Mouse (Mus musculus) heart, adult 2 months (tissue): ENCODE measurements around the gene Bgn. TPM values are rescaled to one million over a fixed set of nuclear protein-coding genes. Genes with fewer than 3 reads are reported as not detected.

Experiments
- DNase-seq, 2 experiments: peaks; one replicate each; pipeline ENCODE4 v3.0.0; 2021
- H3K27ac ChIP-seq: fragments of 200-600 bp; 2 replicates; pipeline ENCODE4 v1.8.1; 2022
- H3K27me3 ChIP-seq: fragments of 200-500 bp; 2 replicates; pipeline ENCODE4 v1.6.1; 2012; ENCODE audit warnings: mild to moderate bottlenecking, low read length, inconsistent platforms, mixed read lengths; ENCODE audit not compliant: control insufficient read depth, insufficient read depth
- H3K36me3 ChIP-seq: fragments of 200-500 bp; 2 replicates; pipeline ENCODE4 v1.6.1; 2012; ENCODE audit warnings: low read length, inconsistent platforms; ENCODE audit not compliant: control insufficient read depth, insufficient read depth
- H3K4me1 ChIP-seq: fragments of 200-500 bp; 2 replicates; pipeline ENCODE4 v1.6.1; 2011; ENCODE audit warnings: low read length; ENCODE audit not compliant: control insufficient read depth, insufficient read depth
- H3K4me3 ChIP-seq: fragments of 200-600 bp; 2 replicates; pipeline ENCODE4 v1.8.1; 2022
- H3K79me2 ChIP-seq: fragments of 200-500 bp; replicated peaks from 2 replicates; pipeline ENCODE4 v1.6.1; 2012; ENCODE audit warnings: mild to moderate bottlenecking, inconsistent platforms, low read length, moderate library complexity, mixed read lengths; ENCODE audit not compliant: control insufficient read depth, insufficient read depth
- H3K9ac ChIP-seq: fragments of 200-500 bp; 2 replicates; pipeline ENCODE4 v1.6.1; 2012; ENCODE audit warnings: low read depth, mild to moderate bottlenecking, control low read depth, inconsistent platforms, low read length, mixed read lengths
- CTCF ChIP-seq: fragments of 200-600 bp; IDR thresholded peaks from 2 replicates; pipeline ENCODE4 v1.8.1; 2022; ENCODE audit warnings: antibody characterized with exemption, mild to moderate bottlenecking, moderate library complexity
- EP300 ChIP-seq: fragments of 200-500 bp; IDR thresholded peaks from 2 replicates; pipeline ENCODE4 v1.6.1; 2011; ENCODE audit warnings: low read depth, low read length, control low read depth; ENCODE audit not compliant: insufficient read depth
- POLR2A ChIP-seq: fragments of 200-500 bp; IDR thresholded peaks from 2 replicates; pipeline ENCODE4 v1.6.1; 2011; ENCODE audit warnings: mild to moderate bottlenecking, low read depth, low read length, control low read depth; ENCODE audit not compliant: insufficient read depth
- WGBS: fragments of 180-500 bp; shearing (Covaris S2); methylation state at CpG from one replicate; pipeline ENCODE4 v1.1.7; 2018; 5-methylcytosine and 5-hydroxymethylcytosine counted together
- intact Hi-C: fragments of 180-260 bp; cut with DNase I; formaldehyde crosslinking; loops from one replicate; pipeline ENCODE4 v1.15.1; 2025
- polyA plus RNA-seq: library from polyadenylated mRNA; depleted of rRNA; stranded (reverse); fragments of >200 nt; gene quantifications from 2 replicates; pipeline ENCODE4 v1.2.3, GENCODE M21; 2012
- total RNA-seq, 2 experiments: library from RNA; stranded (reverse); gene quantifications; 2 replicates each; pipeline ENCODE4 v1.2.3; 2021

The Bgn gene
- total and polyA plus RNA-seq, 3 experiments = 190 to 378 (median 202) TPM

GRCm38 (mm10) chrX:73465483-73466186, 17.8 kb upstream of the Bgn start:
- H3K27me3 ChIP-seq = no peaks in the 10 kb centered on the region
- H3K79me2 ChIP-seq = no peaks in the 10 kb centered on the region
- no peaks in the 10 kb centered on the region for H3K36me3 ChIP-seq
- 44% methylated on average over 9 of the region's 9 CpGs for WGBS
- H3K4me3 ChIP-seq = no peak overlapping the region
- H3K27ac ChIP-seq = peak overlapping the region; percentile 17; the same call in 1 of the 2 replicates
- intact Hi-C loops = no loop called here
- DNase-seq = peak; percentile 53 to 69
- peaks cover 4% of the 10 kb centered on the region; the same call in 1 of the 2 replicates for H3K4me1 ChIP-seq
- H3K9ac ChIP-seq = no peak overlapping the region
- no peak for TF ChIP-seq POLR2A
- TF ChIP-seq EP300 = no peak
- TF ChIP-seq CTCF = no peak

GRCm38 (mm10) chrX:73467446-73468241, 15.8 kb upstream of the Bgn start:
- 48% methylated on average over 5 of the region's 5 CpGs for WGBS

GRCm38 (mm10) chrX:73468330-73468729, 15.1 kb upstream of the Bgn start:
- no peaks in the 10 kb centered on the region for H3K36me3 ChIP-seq
- H3K79me2 ChIP-seq = no peaks in the 10 kb centered on the region
- no peaks in the 10 kb centered on the region for H3K27me3 ChIP-seq
- intact Hi-C loops = no loop called here
- H3K27ac ChIP-seq = no peak overlapping the region; the same call in none of the 2 replicates
- H3K9ac ChIP-seq = no peak overlapping the region
- H3K4me3 ChIP-seq = no peak overlapping the region
- TF ChIP-seq EP300 = no peak
- no peak for TF ChIP-seq CTCF
- no peak for TF ChIP-seq POLR2A
- H3K4me1 ChIP-seq = peaks cover 4% of the 10 kb centered on the region; the same call in 1 of the 2 replicates
- DNase-seq = no peak
- 58% methylated on average over 3 of the region's 3 CpGs for WGBS

More at GRCm38 (mm10) chrX:73467446-73468241, 15.8 kb upstream of the Bgn start:
- peaks cover 4% of the 10 kb centered on the region; the same call in 1 of the 2 replicates for H3K4me1 ChIP-seq
- H3K4me3 ChIP-seq = no peak overlapping the region
- no peaks in the 10 kb centered on the region for H3K36me3 ChIP-seq
- peak; percentile 55 for DNase-seq
- intact Hi-C loops = no loop called here
- peak overlapping the region; percentile 64 for H3K27ac ChIP-seq
- H3K27me3 ChIP-seq = no peaks in the 10 kb centered on the region
- H3K9ac ChIP-seq = no peak overlapping the region
- TF ChIP-seq POLR2A (no peak), CTCF (no peak)
- H3K79me2 ChIP-seq = no peaks in the 10 kb centered on the region

DNA sequence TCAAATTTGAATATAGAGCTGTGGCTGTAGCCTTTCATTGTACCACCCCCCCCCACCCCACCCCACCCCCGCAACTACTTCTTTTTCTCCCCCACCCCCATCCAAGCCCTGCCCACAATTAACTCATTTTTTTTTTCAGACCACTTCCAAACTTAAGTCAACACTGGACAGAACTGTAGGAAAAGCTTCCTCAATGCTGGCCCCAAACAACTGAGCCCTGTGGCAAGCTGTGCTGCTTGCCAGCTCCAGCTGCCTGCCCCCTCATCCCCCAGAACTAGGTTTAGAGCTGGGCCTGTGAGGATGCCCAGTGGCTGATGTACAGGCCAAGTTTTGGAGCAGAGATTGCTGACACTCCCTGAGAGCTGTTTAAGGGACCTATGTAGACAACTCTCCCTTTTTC, 14.7 kb upstream of the Bgn start:
- no peaks in the 10 kb centered on the region for H3K36me3 ChIP-seq
- no peak overlapping the region; the same call in 1 of the 2 replicates for H3K27ac ChIP-seq
- H3K9ac ChIP-seq = no peak overlapping the region
- H3K4me1 ChIP-seq = peaks cover 4% of the 10 kb centered on the region; the same call in 1 of the 2 replicates
- WGBS = 50% methylated on average over 1 of the region's 1 CpGs
- no peaks in the 10 kb centered on the region for H3K79me2 ChIP-seq
- no peaks in the 10 kb centered on the region for H3K27me3 ChIP-seq
- intact Hi-C loops = no loop called here
- no peak for DNase-seq
- H3K4me3 ChIP-seq = no peak overlapping the region
- no peak for TF ChIP-seq CTCF
- no peak for TF ChIP-seq POLR2A
- no peak for TF ChIP-seq EP300

GRCm38 (mm10) chrX:73471764-73472163, 11.6 kb upstream of the Bgn start:
- H3K27me3 ChIP-seq = no peaks in the 10 kb centered on the region
- no peaks in the 10 kb centered on the region for H3K79me2 ChIP-seq
- intact Hi-C loops = no loop called here
- no peak overlapping the region for H3K4me3 ChIP-seq
- H3K36me3 ChIP-seq = no peaks in the 10 kb centered on the region
- no peak for DNase-seq
- no peak overlapping the region for H3K27ac ChIP-seq
- TF ChIP-seq POLR2A (no peak), CTCF (no peak), EP300 (no peak)
- 84% methylated on average over 3 of the region's 3 CpGs for WGBS
- H3K9ac ChIP-seq = no peak overlapping the region
- peaks cover 9% of the 10 kb centered on the region for H3K4me1 ChIP-seq
